Comparison of ENCODE assay signal across 13 mouse cellular contexts in the genomic region with DNA sequence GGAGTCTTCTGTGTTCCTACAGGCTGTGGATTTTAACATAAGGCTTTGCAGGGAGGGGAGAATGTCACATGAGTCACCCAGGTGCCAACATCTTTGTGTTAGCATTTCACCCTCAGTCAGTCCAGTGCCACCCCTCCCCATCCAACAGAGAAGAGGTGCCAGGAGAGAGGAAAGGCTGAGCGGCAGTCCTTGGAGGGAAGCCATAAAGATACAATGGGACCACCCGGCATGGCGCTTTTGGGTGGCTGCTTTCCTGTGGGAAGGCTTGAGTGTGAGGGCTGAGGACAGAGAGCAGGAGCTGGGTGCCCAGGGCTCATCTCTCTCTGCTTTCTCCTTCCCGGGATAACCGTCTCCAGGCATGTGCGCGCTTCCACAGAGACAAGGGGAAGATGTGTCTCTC. TPM values are rescaled to one million over a fixed set of nuclear protein-coding genes. Genes with fewer than 3 reads are reported as not detected.
DNase-seq lines count a peak whose midpoint lies in the region; ATAC-seq and TF ChIP-seq lines count a peak whose summit lies in the region.
"Had no signal": no experiment of that assay in that cellular context is flagged by ENCODE, and none has a peak within 500 bp of the region (broad histone marks: within the 10 kb centered on the region; RNA-seq: fewer than 3 reads in every experiment).

No protein-coding gene starts in this region.

- H3K36me3 ChIP-seq in midbrain, embryonic 16.5 days (ENCODE audit: control insufficient read depth, insufficient read depth, low read length) = no peaks in the 10 kb centered on the region
- H3K36me3 ChIP-seq: limb, embryonic 13.5 days had no signal

- 50% methylated on average over 7 of the region's 7 CpGs for WGBS in midbrain, embryonic 16.5 days

- H3K9ac ChIP-seq in midbrain, embryonic 16.5 days (ENCODE audit: low read depth, low read length) = no peak overlapping the region
- H3K9ac ChIP-seq: limb, embryonic 13.5 days; lung, embryonic 14.5 days had no signal

- ATAC-seq in midbrain, embryonic 16.5 days = 0 out of 2 replicates have a peak, but pooled peaks have one; percentile 56

- no peak for DNase-seq in gastrocnemius, adult 2 months
- DNase-seq in gastrocnemius, adult 18-20 months (ENCODE audit: low spot score) = no peak
- DNase-seq in lung, postnatal 10 days = peak; percentile 39
- no peak for DNase-seq in lung, adult 18-20 months
- peak; percentile 44 for DNase-seq in heart, postnatal 4 days
- DNase-seq in thymus, postnatal 0 days (ENCODE audit: low spot score) = no peak
- DNase-seq in frontal cortex, postnatal 36 days (ENCODE audit: low spot score in 2 of 2) = no peak
- DNase-seq: adrenal gland, postnatal 25 days; cerebellum, adult 18-20 months; embryo, embryonic 11 days; lung, embryonic 14.5 days had no signal

- H3K4me3 ChIP-seq in gastrocnemius, adult 2 months = no peak overlapping the region
- H3K4me3 ChIP-seq in midbrain, embryonic 16.5 days (ENCODE audit: low read depth, low read length) = no peak overlapping the region
- H3K4me3 ChIP-seq: limb, embryonic 13.5 days had no signal

- H3K27me3 ChIP-seq in midbrain, embryonic 16.5 days (ENCODE audit: control insufficient read depth, insufficient read depth, low read depth, low read length) = no peaks in the 10 kb centered on the region
- H3K27me3 ChIP-seq: limb, embryonic 13.5 days had no signal

- H3K27ac ChIP-seq in gastrocnemius, adult 2 months = peak overlapping the region; percentile 68
- H3K27ac ChIP-seq in midbrain, embryonic 16.5 days (ENCODE audit: low read length) = peak overlapping the region; percentile 74
- H3K27ac ChIP-seq: limb, embryonic 13.5 days had no signal

- H3K4me2 ChIP-seq in midbrain, embryonic 16.5 days (ENCODE audit: low read length) = no peak overlapping the region
- H3K4me2 ChIP-seq: limb, embryonic 13.5 days; lung, embryonic 14.5 days had no signal

- peaks cover 7% of the 10 kb centered on the region for H3K4me1 ChIP-seq in midbrain, embryonic 16.5 days (ENCODE audit: control insufficient read depth, insufficient read depth, low read length)

- TF ChIP-seq CTCF in gastrocnemius, adult 2 months (IDR thresholded peaks at IDR 0.05) = no peak

- H3K9me3 ChIP-seq in midbrain, embryonic 16.5 days (replicated peaks; ENCODE audit: control insufficient read depth, low read length, poor library complexity, severe bottlenecking) = no peaks in the 10 kb centered on the region

- intact Hi-C loops in gastrocnemius, adult 2 months (cut with DNase I) = no loop called here

RNA-seq across cellular contexts. Expression of a gene that starts 13.3 kb away (rescaled TPM):
- 10 to 100 TPM; 48.4 to 63.3 TPM for total RNA-seq in gastrocnemius, adult 2 months (2021)
- 10 to 100 TPM; 35.7 to 58.2 TPM for total RNA-seq in gastrocnemius, adult 18-20 months (2021)
- total RNA-seq in heart, postnatal 4 days (2021) = 100 to 1,000 TPM; 172 to 177 TPM
- 4.3 and 4.7 TPM in 2 replicates for polyA plus RNA-seq in midbrain, embryonic 16.5 days (2015; fragmentation: Nextera tagmentation; extraction: Ambion mirVana)
- 2.8 and 3.1 TPM in 2 replicates for polyA plus RNA-seq in thymus, postnatal 0 days (2015; fragmentation: Nextera tagmentation; extraction: Ambion mirVana)

RNA-seq across cellular contexts. Expression of a gene that starts 53.1 kb away (rescaled TPM):
- 100 to 1,000 TPM; 154 to 224 TPM for total RNA-seq in gastrocnemius, adult 2 months (2021)
- 100 to 1,000 TPM; 174 to 210 TPM for total RNA-seq in gastrocnemius, adult 18-20 months (2021)
- total RNA-seq in heart, postnatal 4 days (2021) = 100 to 1,000 TPM; 226 to 230 TPM
- 90.6 and 93.8 TPM in 2 replicates for polyA plus RNA-seq in midbrain, embryonic 16.5 days (2015; fragmentation: Nextera tagmentation; extraction: Ambion mirVana)
- polyA plus RNA-seq in thymus, postnatal 0 days (2015; fragmentation: Nextera tagmentation; extraction: Ambion mirVana) = 127 and 128 TPM in 2 replicates

Comparison
In these comparisons a context has a peak if more than half of its experiments do, and no peak if none do; other contexts are left out.
1. DNase-seq: peak in lung, postnatal 10 days (single experiment) and heart, postnatal 4 days (single experiment); none in gastrocnemius, adult 2 months (single experiment), gastrocnemius, adult 18-20 months (single experiment), lung, adult 18-20 months (0 of 2), thymus, postnatal 0 days (single experiment) and frontal cortex, postnatal 36 days (0 of 2).